Mouse (Mus musculus): ENCODE results near the gene Fga. TPM values are rescaled to one million over a fixed set of nuclear protein-coding genes. Genes with fewer than 3 reads are reported as not detected.

Gene Fga
- polyA plus RNA-seq, 1 experiment from 2014 or later, result not detected

DNA sequence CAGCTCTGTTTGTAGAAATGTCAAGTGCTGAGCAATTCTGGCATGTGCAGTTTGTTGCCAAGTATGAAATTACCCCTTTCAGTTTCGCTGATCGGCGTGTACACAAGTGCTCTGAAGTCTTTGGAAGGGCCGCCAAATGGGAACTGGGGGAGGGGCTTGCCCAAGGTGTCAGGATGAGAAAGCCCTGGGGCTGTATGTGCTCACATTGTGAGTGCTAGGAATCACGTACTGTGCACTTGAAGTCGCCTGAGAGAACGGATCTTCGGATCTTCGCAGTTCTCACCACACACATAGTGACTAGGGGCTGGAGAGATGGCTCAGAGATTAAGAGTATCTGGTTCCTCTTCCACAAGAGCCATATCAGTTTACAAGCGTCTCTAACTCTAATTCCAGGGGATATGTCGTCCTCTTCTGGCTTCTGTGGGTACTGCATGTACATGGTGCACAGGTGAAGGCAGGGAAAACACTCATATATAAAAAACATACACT, 54.7 kb downstream of the Fga start:
- no peaks in the 10 kb centered on the region for H3K36me3 ChIP-seq (ENCODE audit: control insufficient read depth, insufficient read depth, low read length)
- no peak overlapping the region for H3K9ac ChIP-seq (ENCODE audit: low read length)
- H3K27ac ChIP-seq (replicated peaks; ENCODE audit: low read depth, low read length), result no peak overlapping the region
- H3K27me3 ChIP-seq (ENCODE audit: control insufficient read depth, insufficient read depth, low read length), result no peaks in the 10 kb centered on the region
- H3K4me3 ChIP-seq (ENCODE audit: low read depth, low read length), result 0 out of 2 replicates have a peak overlapping the region, but pooled peaks have one; percentile 16
- H3K4me2 ChIP-seq (ENCODE audit: low read depth, severe bottlenecking), result peak overlapping the region; percentile 48
- WGBS, result 4% methylated on average over 11 of the region's 11 CpGs
- peak; percentile 82 for DNase-seq (ENCODE audit: low spot score)
- ATAC-seq (ENCODE audit: insufficient number of reproducible peaks, low FRiP score, low TSS enrichment, low read depth), result no peak
- no peaks in the 10 kb centered on the region for H3K4me1 ChIP-seq (ENCODE audit: control insufficient read depth, insufficient read depth, low read length)
- H3K9me3 ChIP-seq (ENCODE audit: control insufficient read depth, low read length), result no peaks in the 10 kb centered on the region

Other genes with a start within 250 kb of the Fga start
- 2.4 and 2.5 TPM in 2 replicates for gene Rbm46, start 149.6 kb upstream of the Fga start, polyA plus RNA-seq (2014; fragmentation: Nextera tagmentation; extraction: Ambion mirVana)
- not detected in 2 replicates for gene Lrat, start 122.1 kb upstream of the Fga start, polyA plus RNA-seq (2014; fragmentation: Nextera tagmentation; extraction: Ambion mirVana)
- 0.11 TPM in 2 replicates for gene Fgg, start 18.4 kb upstream of the Fga start, polyA plus RNA-seq (2014; fragmentation: Nextera tagmentation; extraction: Ambion mirVana)
- gene Fgb, start 23.8 kb downstream of the Fga start, polyA plus RNA-seq (2014; fragmentation: Nextera tagmentation; extraction: Ambion mirVana), result 0.11 and 0.20 TPM in 2 replicates
- 140 TPM in 2 replicates for gene Plrg1, start 29.4 kb downstream of the Fga start, polyA plus RNA-seq (2014; fragmentation: Nextera tagmentation; extraction: Ambion mirVana)
- 0.17 and 0.31 TPM in 2 replicates for gene Dchs2, start 101.9 kb downstream of the Fga start, polyA plus RNA-seq (2014; fragmentation: Nextera tagmentation; extraction: Ambion mirVana)

Data from limb, embryonic 11.5 days (tissue).